33 mouse cellular contexts compared by ENCODE assay signal in the genomic region with DNA sequence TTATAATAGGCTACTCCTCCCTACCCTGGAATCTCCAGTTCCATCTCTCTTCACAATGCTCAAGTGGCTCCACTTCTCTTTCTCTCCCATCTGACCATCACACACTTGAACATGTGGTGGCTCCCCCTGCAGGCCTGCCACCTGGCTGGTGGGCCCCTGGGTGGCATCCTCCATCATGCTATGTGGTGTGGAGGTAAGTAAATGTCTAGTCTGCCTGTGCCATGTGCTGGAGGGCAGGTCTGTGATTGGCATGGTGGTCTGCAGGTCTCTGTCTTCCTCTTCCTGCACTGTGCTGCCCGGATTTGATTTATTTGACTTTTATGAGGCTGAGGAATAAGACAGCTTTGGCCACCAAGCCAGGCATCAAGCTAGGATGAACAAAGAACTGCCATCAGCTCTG.
"Had no signal": no experiment of that assay in that cellular context is flagged by ENCODE, and none has a peak within 500 bp of the region (broad histone marks: within the 10 kb centered on the region; RNA-seq: fewer than 3 reads in every experiment).

No protein-coding gene starts in this region.

- H3K36me3 ChIP-seq: heart, embryonic 12.5 days; heart, embryonic 13.5 days; heart, embryonic 15.5 days; hindbrain, embryonic 10.5 days; hindbrain, embryonic 12.5 days; hindbrain, embryonic 13.5 days; hindbrain, embryonic 15.5 days; intestine, embryonic 15.5 days; kidney, embryonic 15.5 days had no signal

- H3K27ac ChIP-seq: heart, embryonic 13.5 days; heart, embryonic 15.5 days; hindbrain, embryonic 10.5 days; hindbrain, embryonic 12.5 days; hindbrain, embryonic 13.5 days; hindbrain, embryonic 14.5 days; hindbrain, embryonic 15.5 days; hindbrain, postnatal 0 days; intestine, embryonic 15.5 days; kidney, embryonic 15.5 days; kidney, postnatal 0 days; layer of hippocampus, adult 2 months; left cerebral cortex, adult 2 months had no signal

- H3K4me3 ChIP-seq: heart, embryonic 12.5 days; heart, embryonic 13.5 days; heart, embryonic 15.5 days; hindbrain, embryonic 10.5 days; hindbrain, embryonic 12.5 days; hindbrain, embryonic 13.5 days; hindbrain, embryonic 15.5 days; intestine, embryonic 15.5 days; kidney, embryonic 15.5 days; layer of hippocampus, adult 2 months; left cerebral cortex, adult 2 months had no signal

- H3K9me3 ChIP-seq: heart, embryonic 12.5 days; heart, embryonic 13.5 days; heart, embryonic 15.5 days; hindbrain, embryonic 10.5 days; hindbrain, embryonic 12.5 days; hindbrain, embryonic 13.5 days; hindbrain, embryonic 15.5 days; intestine, embryonic 15.5 days; kidney, embryonic 15.5 days had no signal

- H3K27me3 ChIP-seq: heart, embryonic 12.5 days; heart, embryonic 13.5 days; heart, embryonic 15.5 days; hindbrain, embryonic 12.5 days; hindbrain, embryonic 13.5 days; hindbrain, embryonic 15.5 days; intestine, embryonic 15.5 days; kidney, embryonic 15.5 days had no signal

- ATAC-seq: hindbrain, embryonic 16.5 days; hindbrain, postnatal 0 days; inflammation-experienced regulatory T-cells, adult 6 months; intestine, embryonic 15.5 days; intestine, embryonic 16.5 days; intestine, postnatal 0 days had no signal

- DNase-seq: heart, postnatal 14 days; heart, postnatal 36 days; heart, postnatal 4 days; kidney, adult 11 months; kidney, adult 18-20 months; kidney, adult 2 months; kidney, adult 8-10 months; kidney, adult 9 months; kidney, postnatal 10 days; kidney, postnatal 14 days; kidney, postnatal 25 days; kidney, postnatal 36 days; kidney, postnatal 4 days; layer of hippocampus, adult 9-11 months; layer of hippocampus, postnatal 36 days had no signal

- H3K4me1 ChIP-seq: heart, embryonic 12.5 days; heart, embryonic 13.5 days; heart, embryonic 15.5 days; hindbrain, embryonic 10.5 days; hindbrain, embryonic 12.5 days; hindbrain, embryonic 13.5 days; hindbrain, embryonic 15.5 days; intestine, embryonic 15.5 days; kidney, embryonic 15.5 days had no signal
